Mouse (Mus musculus): ENCODE measurements at regions not wholly inside any gene's neighbourhood (a gene's known extent, or its start where the extent isn't known, plus 50 kb on each side); places are given as distances from the start of the nearest gene placed in this dataset.
A peak's percentile ranks its signal among the peaks of the same experiment; 100 is the strongest.

GRCm38 (mm10) chrX:4136135-4136534 is 60.2 kb upstream of the Btbd35f28 start:
- peak; percentile 13 for DNase-seq
